Mouse (Mus musculus): ENCODE data around the gene Nme7.

Nme7 gene

DNA sequence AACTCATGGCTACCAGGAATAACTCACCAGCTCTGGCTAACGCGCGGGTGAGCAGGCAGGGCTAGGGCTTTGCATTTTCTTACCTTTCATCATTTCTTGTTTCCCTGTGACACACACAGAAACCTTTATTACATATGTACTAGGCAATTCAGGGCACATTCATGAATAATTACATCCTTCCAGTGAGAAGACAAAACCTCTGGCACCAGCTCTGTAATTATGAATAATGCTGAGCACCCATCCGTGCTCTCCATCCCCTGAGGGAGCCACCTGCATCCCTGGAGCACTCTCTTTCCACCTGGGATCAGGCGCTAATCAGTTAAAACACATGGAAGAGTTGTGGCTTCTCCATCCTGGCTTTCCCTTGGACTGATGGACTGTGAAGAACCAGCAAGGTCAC, at the start of gene Nme7:
Nme7 (plus strand) TSS at position 301 of the 400 bp plus-strand sequence.
- DNase-seq (ENCODE audit: low read depth): no peak

DNA sequence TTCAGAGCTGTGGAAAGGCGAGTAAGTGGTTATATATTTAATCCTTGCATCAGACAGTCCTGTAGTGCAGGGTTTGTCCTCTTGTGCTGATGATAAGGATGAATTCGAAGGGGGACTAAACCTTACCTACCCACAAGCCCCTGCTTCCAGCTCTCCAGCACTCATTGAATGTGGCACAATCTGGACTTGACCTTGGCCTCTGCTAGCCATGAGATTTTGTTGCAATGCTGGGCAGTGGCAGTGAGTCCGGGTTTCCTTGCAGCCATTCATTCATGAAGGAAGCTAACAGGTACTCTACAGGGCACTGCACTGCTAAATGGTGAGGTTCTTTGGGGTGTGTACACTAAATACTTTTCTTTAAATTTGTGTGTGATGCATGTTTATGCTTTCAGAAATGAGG, 49.1 kb upstream of the Nme7 start:
- DNase-seq (ENCODE audit: low read depth): no peak

DNA sequence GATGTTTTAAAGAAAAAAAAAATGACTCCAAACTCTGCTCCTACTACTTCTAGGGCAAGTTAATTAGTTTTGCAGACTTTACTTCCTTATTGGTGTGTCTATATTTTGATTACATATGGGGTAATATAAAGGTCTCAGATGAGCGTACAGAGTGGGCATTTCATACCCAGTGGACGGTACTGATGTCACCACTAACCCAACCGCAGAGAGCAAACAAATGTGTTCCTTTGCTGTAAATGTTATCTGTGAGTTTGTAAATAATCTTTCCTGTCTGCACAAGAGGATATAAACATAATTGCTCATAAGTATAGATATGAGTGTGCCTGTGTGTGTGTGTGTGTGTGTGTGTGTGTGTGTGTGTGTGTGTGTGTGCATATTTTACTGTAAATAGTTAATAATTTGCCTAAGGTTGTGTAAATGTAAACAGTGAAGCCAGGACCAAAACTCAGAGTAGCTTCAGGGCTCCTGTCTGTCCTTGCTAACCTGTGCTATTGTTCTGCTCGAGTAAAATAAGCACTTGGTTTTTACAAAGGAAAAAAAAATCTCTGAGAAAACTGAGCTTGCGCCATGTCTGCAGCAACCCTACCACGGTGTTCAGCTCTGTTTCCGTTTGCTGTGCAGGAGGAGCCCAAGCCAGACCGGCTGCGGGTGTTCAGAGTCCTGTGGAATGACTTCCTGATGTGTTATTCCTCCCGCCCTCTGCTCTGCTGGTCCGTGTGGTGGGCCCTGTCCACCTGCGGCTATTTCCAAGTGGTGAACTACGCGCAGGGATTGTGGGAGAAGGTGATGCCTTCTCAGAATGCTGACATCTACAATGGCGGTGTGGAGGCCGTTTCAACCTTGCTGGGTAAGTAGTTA, 43.5 kb upstream of the Nme7 start:
- no peak for DNase-seq (ENCODE audit: low read depth)

DNA sequence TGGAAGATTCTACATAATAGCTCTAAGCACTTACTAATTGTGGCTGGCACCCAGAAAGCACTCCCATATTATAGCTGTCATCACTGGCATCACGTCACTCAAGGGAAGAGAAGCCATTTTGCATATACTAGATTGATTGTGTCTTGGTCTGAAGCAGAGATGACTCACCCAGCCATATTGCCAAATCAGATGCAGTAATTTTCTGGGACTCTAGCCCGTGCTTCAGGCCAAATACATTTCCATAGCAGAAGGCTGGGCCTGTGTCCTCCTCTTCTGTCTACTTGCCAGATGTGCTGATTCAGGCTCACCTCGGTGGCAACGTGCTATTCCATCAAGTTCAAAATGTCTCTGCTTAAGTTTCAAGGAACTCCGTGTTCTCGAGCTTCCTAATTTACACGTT, 42.4 kb upstream of the Nme7 start:
- DNase-seq (ENCODE audit: low read depth): no peak

DNA sequence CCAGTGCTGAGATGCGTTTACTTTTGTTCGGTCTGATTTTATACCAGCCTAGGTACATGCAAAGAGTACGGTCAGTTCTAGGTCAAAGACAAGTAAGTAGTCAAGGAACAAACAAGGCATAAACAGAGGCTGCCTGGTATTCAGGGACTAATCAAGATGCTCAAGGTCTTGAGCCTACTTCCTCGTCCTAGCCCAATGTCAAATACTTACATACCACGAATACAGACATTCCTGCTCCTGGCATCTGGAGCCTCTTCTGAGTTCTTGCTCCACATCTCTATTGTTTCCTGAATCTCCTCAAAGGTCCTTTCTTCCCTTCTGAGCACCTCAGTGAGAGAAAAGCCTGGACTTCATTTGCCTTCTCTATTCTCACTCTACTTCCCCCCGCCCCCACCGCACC, 33.0 kb upstream of the Nme7 start:
- DNase-seq (ENCODE audit: low read depth): no peak

DNA sequence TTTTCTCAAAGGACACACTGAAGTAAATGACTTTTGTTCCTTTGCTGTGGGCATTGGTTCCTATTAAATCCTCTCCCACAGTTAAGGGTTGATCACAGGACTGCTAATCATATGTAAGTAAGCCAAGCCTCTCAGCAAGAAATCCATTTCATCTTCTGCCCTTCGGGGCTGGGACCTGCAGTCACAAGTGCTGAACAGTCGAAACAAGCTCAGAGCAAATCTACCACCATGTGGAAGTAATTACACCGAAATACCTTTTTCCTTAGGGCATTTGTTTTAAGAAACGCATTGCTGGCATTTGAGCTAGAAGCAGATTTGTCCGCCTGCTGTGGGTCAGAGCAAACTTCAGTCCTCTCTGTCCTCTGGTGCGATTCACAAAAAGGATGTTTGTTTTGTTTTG, 30.3 kb upstream of the Nme7 start:
- no peak for DNase-seq (ENCODE audit: low read depth)

DNA sequence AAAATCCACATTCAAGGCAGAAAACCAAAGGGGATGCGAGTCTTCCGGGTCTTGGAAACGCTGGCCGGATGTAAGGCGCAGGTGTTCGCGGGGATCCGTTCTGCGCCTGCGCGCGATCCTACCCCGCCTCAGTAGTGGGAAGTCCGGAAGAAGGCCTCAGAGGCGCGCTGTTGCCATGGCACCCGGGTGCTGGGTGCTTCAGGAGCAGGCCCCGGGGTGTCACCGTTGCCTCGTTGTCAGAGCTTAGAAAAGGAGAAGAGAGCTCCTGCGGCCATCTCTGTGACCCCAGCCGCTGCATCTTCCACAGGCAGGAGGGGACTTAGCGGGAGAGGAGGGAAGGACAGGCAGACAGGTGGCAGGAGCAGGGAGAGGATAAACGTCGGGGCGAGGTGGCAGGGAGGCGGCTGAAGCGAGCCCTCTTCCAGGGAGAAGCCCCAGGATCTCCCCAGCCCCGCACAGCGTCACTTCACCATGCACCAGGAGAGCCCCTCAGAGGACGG, 28.4 kb upstream of the Nme7 start, which contains the start of gene Ccdc181:
Ccdc181 (plus strand) TSS at position 131 of the 500 bp plus-strand sequence.
- peak; percentile 88 for DNase-seq (ENCODE audit: low read depth)

DNA sequence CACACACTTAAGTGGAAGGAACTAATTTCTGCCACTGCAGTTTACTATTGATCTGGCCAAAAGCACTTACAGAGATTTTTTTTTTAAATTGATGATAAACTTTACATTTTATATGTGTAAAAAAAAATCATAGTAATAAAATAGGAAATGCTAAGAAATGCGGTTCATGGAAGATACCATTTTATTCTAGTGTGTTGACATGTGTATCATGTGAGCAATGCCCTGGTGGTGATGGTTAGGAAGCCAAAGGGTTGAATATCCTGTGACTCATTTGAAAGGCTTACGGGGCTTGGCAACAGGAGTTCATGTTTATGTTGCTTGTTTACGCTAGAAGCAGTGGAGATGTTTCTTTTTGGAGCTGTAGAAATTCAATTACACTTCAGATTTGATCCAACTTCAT, 27.4 kb upstream of the Nme7 start:
- DNase-seq (ENCODE audit: low read depth): no peak

DNA sequence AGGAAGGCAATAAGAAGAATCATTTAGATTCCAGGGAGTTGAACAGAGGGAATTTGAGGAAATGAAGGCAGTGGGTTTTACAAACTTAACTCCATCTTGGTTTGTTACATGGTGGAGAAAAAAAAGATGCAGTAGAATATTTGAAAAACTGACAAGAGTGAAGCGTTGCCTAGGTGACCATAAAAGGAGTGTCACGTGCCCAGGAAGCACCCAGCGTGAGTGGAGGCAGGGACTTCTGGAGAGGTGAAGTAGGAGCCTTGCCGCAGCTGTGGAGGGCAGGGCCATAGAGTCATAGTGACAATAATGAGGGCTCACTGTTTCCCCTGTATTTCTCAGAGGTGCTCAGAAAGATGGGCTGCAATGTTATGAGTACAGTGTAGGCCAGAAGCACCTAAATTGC, 24.6 kb upstream of the Nme7 start:
- DNase-seq (ENCODE audit: low read depth): no peak

DNA sequence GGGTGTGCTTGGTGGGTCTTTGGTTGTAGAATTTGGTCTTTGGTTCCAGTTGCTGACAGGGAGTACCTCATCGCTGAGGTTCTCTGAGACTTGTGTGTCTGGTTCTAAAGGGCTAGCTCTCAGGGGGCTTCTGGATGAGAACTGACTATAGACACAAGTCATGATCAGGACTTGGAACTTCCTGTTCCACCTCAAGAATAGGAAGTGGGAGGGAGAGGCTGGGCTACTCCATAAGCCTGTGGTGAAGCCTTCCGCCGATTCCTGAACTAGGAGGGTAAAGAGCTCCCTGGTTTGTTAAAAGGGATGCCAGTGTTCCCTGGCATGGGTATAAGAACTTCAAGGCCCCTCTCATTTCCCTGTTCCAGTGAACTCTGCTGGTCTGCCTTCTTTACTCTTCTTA, 19.9 kb upstream of the Nme7 start:
- no peak for DNase-seq (ENCODE audit: low read depth)

DNA sequence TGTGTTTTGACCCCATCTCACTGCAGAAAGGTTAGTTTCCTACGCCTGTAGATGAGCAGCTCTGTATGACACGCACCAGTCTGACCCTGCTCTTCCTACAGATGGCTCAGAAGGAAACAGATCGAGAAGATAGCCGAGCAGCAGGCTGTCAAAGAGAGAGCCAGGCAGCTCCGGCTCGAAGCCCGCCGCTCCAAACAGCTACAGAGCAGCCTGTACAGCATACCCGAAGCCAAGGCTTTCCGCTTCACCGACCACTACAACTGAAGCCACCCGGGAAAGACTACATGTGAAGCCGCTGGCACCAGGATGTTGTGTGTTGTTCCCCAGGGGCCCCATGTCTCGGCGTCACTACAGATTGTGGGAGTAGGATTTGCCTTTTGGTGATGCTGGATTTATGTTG, 16.5 kb upstream of the Nme7 start:
- DNase-seq (ENCODE audit: low read depth): no peak

DNA sequence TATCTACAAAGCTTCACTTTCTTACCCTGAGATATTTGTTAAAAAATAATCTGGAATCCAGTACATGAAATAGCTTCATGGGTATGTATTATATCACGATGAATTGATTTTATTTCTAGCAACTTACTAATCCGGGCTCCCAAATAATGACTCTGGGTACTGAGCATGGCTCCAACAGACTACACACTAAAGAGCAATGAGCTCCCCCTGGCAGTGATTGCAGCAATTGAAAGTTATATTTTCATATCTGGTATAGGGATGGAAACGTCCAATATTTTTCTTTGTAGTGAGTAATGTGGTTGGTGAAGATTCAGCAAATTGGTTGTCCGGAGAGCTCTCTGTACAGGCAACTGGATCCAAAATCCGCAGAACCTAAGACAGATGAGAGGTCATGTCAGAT, 11.9 kb upstream of the Nme7 start:
- no peak for DNase-seq (ENCODE audit: low read depth)

DNA sequence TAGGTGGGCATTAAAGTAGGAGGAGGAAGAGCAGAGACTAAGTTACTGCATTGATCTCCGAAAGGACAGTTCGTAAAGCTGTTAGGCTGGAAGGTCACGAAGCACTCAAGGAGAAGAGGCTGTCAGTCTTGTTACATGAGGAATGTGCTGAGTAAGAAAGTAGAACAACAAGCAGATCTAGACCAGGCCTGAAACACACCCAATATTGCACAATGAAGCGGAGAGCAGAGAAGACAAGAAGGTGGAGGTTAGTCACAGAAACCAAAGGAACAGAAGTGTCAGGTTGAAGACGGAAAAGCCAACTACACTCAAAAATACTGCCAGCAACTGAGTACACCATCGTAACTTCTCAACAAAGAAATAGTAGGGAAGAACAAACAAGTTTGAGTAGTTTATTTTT, 9.8 kb upstream of the Nme7 start:
- no peak for DNase-seq (ENCODE audit: low read depth)

DNA sequence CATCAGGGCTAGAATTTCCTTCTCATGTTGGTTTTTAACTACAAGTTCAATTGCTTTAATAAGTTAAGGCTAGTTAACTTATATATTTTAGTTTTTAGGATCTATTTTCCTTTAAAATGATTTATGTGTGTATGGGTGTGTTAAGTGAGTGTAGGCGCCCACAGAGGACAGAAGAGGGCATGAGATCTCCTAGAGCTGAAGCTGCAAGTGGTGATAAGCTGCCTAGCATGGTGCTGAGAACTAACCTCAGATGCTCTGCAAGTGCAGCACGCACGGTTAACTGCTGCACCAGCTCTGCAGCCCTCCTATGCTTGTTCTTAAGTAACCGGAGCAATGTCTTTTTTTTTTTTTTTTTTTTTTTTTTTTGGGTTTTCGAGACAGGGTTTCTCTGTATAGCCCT, 7.4 kb upstream of the Nme7 start:
- no peak for DNase-seq (ENCODE audit: low read depth)

DNA sequence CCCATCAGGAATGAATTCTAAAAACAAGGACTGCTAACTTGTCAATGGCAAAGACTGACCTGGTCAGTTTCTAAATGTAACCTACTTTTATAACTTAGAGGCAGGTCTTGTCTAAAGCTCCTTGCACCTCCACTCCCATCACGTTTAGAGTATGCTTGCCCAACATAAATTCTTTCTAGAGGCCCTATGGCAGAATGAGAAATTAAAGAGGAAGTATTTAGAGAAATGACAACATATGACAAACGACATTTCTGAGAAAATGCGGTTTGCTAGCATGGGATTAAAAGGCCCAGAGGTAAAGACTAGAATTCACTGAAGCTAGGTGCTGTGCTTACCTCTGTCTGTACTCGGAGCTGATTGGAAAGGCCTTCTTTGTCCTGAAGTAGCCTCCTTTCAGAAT, 2.0 kb upstream of the Nme7 start:
- DNase-seq (ENCODE audit: low read depth): no peak

DNA sequence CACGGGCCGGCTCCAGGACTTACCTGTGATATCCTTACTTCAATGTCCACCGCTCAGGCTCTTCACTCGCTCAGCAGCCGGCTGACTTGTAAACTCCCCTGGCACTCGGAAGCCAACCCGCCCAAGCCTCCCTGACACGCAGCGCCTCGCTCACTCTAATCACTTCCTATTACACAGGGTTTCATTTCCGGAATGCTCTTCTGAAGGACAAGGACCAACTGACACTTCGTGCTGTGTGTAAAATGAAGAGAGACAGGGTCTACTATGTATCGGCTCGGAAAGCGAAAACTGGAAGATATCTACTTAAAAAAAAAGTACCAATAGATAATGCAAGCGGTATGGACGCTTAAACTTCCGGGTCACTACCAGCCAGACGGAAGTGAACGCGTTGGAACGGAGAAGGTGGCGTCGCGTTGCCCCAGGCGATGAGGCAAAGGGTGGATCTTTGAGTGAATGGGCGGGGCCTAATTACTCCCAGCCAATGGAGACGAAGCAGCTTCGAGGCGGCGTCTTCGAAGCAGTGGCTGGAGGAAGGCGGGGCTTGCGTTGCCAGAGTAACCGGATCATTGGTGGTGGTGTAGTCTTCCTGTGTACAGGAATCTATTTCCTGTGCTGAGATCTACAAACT, 3.3 kb downstream of the Nme7 start, which contains the start of gene Blzf1:
Blzf1 (minus strand) TSS at position 366 of the 628 bp plus-strand sequence.
- DNase-seq (ENCODE audit: low read depth): peak; percentile 99

DNA sequence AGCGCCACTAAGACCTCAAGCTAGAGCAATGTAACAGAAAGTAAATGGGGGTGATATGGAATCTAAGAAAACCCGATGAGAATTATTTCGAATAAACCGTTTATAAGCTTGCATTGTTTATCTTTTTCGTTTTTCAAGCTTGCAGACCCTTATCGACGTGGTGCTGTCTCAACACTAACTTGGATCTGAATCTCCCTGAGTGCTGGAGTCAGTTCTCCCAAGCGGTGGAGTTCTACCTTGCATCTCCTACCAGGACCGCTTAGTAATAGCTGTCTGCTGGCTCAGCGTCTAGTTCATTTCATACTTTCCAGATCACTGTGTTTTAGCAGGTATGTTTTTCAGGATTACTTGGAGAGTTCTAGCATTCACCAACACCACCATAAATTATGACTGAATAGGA, 4.0 kb downstream of the Nme7 start:
- DNase-seq (ENCODE audit: low read depth): no peak

DNA sequence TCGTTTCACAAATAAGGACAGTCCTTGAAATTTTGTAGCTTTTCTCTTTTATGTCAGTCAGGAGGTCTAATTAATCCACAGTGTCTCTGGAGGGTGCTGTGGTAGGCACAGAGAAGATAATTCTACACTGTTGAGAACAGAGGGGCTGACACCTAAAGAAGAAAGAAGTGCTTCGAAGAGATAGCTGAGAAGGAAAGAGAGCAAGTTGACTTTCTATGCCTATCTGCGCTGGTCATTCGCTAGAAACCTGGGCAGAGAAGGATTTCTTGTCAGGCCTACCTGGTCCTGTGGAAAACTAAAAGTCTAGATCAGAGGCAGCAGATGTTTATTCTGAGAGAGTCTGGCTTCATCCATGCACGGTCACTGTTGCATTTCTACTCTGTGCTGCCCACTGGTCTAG, 10.2 kb downstream of the Nme7 start:
- no peak for DNase-seq (ENCODE audit: low read depth)

DNA sequence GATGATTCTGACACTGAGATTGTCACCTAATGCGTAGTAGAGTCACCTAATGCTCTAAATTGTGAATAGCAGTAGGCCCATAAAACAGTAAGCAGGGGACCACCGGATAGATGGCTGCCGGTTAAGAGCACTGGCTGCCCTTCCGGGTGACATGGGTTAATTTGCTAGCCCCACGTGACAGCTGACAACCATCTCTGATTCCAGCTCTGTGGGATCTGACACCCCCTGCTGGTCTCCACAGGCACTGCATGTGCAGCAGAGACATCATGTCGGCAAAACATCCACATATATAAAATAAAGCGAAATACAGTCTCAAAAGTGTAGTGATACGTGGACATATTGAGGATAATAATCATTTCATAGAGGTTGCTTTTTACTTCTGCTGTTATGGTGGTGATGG, 11.3 kb downstream of the Nme7 start:
- no peak for DNase-seq (ENCODE audit: low read depth)

DNA sequence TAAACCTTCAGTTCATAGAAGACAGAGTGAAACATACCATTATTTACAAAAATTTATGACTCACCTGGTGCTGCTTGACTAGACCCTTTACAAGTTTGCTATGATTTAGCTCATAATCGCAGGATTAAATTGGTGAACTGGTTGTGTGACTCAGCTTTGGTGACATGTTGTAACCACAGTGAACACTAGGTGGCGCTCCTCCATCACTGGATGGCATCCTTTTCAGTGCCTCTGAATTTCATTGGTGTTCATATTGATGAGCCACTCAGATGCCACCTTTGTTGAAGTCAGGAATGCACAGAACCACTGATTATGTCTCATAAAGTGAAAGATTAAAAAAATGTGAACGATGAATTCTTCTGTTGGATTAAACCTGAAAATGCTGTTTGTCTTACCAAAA, 12.8 kb downstream of the Nme7 start:
- DNase-seq (ENCODE audit: low read depth): peak; percentile 62

DNA sequence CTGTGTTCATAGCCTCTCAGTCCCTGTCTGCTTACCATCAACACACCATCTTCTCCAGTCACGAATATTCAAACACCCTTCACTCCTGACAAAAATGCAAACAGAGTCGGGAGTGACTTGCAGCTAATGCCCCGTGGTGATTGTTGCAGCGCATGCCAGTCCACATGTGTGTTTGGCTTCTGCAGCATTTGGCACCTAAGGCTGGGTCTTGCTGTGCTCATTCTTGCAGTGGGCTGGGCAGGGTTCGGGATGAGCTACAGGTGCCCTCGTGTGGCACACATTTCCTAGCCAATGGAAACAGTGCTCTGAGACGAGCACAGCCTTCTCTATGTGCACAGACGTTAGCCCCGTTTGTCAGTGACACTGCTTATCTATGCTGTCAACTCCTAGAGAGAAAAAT, 13.3 kb downstream of the Nme7 start:
- no peak for DNase-seq (ENCODE audit: low read depth)

DNA sequence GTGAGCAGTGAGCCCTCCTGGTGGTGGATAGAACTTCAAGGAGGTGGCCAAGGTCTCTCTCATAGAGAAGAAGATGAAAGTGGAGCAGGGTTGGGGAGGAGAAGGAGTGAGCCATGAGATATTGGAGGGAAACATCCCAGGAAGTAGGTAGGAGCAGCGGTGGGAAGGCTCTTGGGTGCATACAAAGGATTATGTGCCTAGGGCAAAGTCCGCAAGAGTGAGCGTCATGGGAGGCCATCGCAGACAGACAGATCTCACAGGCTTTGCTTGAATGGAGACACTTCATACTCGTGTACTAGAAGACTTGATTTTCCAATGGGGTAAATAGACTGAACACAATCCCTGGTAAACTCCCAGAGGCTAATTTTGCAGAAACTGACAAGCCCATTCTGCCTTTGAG, 14.6 kb downstream of the Nme7 start:
- no peak for DNase-seq (ENCODE audit: low read depth)

DNA sequence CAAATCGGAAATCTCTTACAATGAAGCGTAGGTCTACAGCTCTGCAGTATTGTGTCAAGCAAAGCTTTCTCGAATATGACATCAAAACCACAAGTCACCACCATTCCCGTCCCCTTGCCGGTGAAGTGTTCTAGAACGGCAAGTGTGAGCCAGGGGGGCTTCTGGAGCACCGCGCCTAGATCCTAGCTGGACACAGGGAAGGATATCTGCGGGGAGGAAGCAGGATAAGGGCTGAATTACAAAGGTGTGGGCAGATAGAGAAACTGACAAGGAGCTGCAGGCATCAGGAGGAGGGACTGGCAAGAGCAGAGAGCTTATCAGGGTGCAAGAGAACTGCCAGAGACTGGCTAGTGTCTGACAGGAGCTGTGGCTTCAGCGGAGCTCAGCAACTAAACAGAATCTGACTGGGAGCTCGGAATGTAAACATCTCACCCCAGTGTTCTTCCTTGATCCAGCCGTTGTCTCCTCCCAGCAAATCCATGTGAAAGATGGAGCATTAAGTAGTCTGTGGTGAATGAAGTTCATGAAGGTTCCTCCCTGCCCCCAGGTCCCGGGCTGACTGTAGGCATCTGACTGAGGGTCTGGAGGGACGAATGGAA, 15.7 kb downstream of the Nme7 start:
- DNase-seq (ENCODE audit: low read depth): no peak
